Mouse (Mus musculus): ENCODE results near the gene Slc37a4.
"Not testable (repeated sequence)": the region's sequence is repeated elsewhere in the genome, so short reads cannot be mapped to it uniquely, and the experiment has no call there.

Gene Slc37a4

DNA sequence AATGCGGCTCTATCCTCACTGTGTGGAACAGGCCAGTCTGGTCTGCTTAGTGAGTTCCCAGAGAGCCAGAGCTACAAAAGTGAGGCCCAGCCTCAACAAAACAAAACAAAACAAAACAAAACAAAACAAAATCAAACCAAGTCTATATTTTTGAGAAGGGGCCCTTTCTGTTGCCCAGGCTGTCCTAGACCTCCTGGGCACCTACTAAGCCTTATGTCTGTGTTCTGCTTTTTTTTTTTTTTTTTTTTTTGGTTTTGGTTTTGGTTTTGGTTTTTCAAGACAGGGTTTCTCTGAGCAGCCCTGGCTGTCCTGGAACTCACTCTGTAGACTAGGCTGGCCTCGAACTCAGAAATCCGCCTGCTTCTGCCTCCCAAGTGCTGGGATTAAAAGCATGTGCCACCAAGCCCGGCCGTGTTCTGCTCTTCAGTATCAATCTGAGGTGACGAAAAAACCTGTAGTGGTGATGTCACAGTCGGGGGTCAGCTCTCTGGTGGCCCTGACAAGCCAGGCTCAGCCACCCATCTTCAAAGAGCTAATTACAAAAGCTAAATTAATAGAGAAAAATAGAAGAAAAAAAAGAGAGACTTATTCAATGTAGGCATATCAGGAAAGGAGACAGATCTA, 47.9 kb downstream of the Slc37a4 start:
- not testable (repeated sequence) for DNase-seq

DNA sequence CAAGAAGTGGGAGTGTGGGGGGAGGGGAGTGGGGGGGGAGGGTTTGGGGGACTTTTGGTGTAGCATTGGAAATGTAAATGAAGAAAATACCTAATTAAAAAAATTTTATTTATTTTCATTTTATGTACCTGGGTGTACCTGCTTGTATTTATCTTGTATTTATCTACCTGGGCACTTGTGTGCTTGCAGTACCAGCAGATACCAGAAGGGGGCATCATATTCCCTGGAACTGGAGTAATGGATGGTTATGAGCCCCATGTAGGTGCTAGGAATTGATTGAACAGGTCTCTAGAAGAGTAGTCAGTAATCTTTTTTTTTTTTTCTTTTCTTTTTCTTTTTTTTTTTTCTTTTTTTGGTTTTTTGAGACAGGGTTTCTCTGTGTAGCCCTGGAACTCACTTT, 53.7 kb downstream of the Slc37a4 start:
- DNase-seq: no peak
